Mouse (Mus musculus) embryonic stem cell, embryonic (primary cell): ENCODE measurements around the gene Vdac2.

Experiments used
- CTCF ChIA-PET, 4 experiments: fragments of 300-600 bp in 2 of 4; fragments of 350-600 bp in 2 of 4; sonication (Branson Sonifier 250); formaldehyde crosslinking; loops; one replicate each; lab custom pipeline; 2022; ENCODE audit warnings: inconsistent platforms in 2 of 4; lab: Charles Lee
- POLR2A ChIA-PET, 4 experiments: fragments of 300-600 bp in 2 of 4; fragments of 350-600 bp in 2 of 4; sonication (Branson Sonifier 250); formaldehyde crosslinking; loops; one replicate each; lab custom pipeline; 2022; ENCODE audit warnings: antibody characterized with exemption in 4 of 4, inconsistent platforms in 1 of 4; lab: Charles Lee

The Vdac2 gene

GRCm38 (mm10) chr14:21841819-21842592 lies 17.0 kb downstream of the Vdac2 start:
- CTCF ChIA-PET, result interaction anchor here in 2 of 4 experiments (0.7 kb wide), 3 partner anchors 12 to 241 kb away, joined by 3 read pairs; no protein-coding TSS in a partner anchor
- POLR2A ChIA-PET, result interaction anchor here in 3 of 4 experiments (0.6 to 19.8 kb wide), 9 partner anchors 6 to 263 kb away, joined by 3 to 359 read pairs (median 4); partner anchors contain the start of gene Comtd1 (in 1 of the 3)

- POLR2A ChIA-PET, result interaction anchor here in 3 of 4 experiments (1.0 to 19.8 kb wide), 5 partner anchors 6 to 26 kb away, joined by 4 to 359 read pairs (median 42); partner anchors contain the start of gene Comtd1 (in 1 of the 3)
- CTCF ChIA-PET, result no interaction called here
Observed at GRCm38 (mm10) chr14:21843263-21843662, 18.2 kb downstream of the Vdac2 start.

- POLR2A ChIA-PET, result interaction anchor here (0.6 to 19.8 kb wide), 42 partner anchors 9 to 794 kb away, joined by 3 to 359 read pairs (median 5); partner anchors contain the start of genes Adk (in 2 of the 4), Ap3m1 (in 2 of the 4), Dusp13 (in 2 of the 4) and Kat6b (in 1 of the 4)
- CTCF ChIA-PET, result interaction anchor here in 2 of 4 experiments (0.6 to 4.2 kb wide), 9 partner anchors 14 to 771 kb away, joined by 3 to 27 read pairs (median 3); no protein-coding TSS in a partner anchor
Observed at GRCm38 (mm10) chr14:21846827-21847380, 21.9 kb downstream of the Vdac2 start.

DNA sequence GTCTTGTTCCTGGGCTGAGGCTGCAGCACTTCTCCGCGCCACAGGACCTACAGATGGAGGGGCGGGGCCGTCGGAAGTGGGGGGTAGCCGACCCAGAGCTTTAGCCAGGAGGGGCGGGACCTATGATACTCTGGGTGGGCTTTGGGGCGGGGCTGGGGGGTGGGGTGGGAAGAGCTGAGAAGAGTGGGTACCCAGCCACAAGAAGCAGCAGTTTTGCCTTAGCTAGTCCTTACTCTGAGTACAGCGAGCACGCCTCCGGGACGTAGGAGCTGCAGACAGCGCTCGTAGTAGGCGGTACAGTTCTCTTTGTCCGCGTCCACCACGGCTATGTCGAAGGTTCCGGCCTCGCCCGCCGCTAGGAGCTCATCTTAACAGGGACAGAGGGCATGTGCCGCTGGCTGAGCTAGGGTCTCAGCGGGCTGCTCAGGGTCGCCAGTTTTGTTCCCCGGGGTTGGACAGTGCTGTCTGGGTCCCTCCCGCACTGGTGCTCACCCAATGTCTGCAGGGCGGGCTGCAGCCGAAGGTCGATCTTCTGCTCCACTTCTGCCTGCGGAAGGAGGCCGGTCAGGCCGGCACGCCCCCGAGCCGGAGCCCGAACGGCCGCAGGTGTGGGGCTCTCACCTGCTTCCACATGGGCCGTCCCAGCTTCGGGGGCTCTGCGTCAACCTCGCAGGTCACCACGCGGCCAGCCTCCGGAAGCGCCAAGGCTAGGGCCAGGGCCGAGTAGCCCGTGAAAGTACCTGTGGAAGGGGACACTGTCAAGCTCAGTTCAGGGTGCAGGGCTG lies 22.5 kb downstream of the Vdac2 start:
- CTCF ChIA-PET, result interaction anchor here (0.5 to 4.2 kb wide), 19 partner anchors 10 to 772 kb away, joined by 3 to 27 read pairs (median 3); no protein-coding TSS in a partner anchor
- POLR2A ChIA-PET, result interaction anchor here (0.6 to 19.8 kb wide), 62 partner anchors 7 to 1882 kb away, joined by 3 to 359 read pairs (median 4); partner anchors contain the start of genes Adk (in 3 of the 4), Ap3m1 (in 3 of the 4), Dusp13 (in 3 of the 4) and Kat6b (in 1 of the 4)

- POLR2A ChIA-PET, result interaction anchor here (0.6 to 19.8 kb wide), 55 partner anchors 7 to 1883 kb away, joined by 3 to 359 read pairs (median 4); partner anchors contain the start of genes Adk (in 3 of the 4), Ap3m1 (in 3 of the 4), Dusp13 (in 3 of the 4) and Kat6b (in 1 of the 4)
- CTCF ChIA-PET, result interaction anchor here (0.5 to 4.2 kb wide), 19 partner anchors 11 to 992 kb away, joined by 3 to 27 read pairs (median 4); no protein-coding TSS in a partner anchor
Observed at GRCm38 (mm10) chr14:21848166-21849154, 23.4 kb downstream of the Vdac2 start, which contains the start of gene Comtd1. TSS of gene Comtd1 (minus strand) at chr14:21848977.

GRCm38 (mm10) chr14:21849524-21850418 lies 24.7 kb downstream of the Vdac2 start:
- ChIA-PET POLR2A (interaction anchor here (0.6 to 19.8 kb wide), 9 partner anchors 13 to 379 kb away, joined by 3 to 359 read pairs (median 4); partner anchors contain the start of gene Kat6b (in 1 of the 4)), CTCF (interaction anchor here in 3 of 4 experiments (1.0 to 4.2 kb wide), 6 partner anchors 9 to 706 kb away, joined by 3 to 27 read pairs (median 5); no protein-coding TSS in a partner anchor)

DNA sequence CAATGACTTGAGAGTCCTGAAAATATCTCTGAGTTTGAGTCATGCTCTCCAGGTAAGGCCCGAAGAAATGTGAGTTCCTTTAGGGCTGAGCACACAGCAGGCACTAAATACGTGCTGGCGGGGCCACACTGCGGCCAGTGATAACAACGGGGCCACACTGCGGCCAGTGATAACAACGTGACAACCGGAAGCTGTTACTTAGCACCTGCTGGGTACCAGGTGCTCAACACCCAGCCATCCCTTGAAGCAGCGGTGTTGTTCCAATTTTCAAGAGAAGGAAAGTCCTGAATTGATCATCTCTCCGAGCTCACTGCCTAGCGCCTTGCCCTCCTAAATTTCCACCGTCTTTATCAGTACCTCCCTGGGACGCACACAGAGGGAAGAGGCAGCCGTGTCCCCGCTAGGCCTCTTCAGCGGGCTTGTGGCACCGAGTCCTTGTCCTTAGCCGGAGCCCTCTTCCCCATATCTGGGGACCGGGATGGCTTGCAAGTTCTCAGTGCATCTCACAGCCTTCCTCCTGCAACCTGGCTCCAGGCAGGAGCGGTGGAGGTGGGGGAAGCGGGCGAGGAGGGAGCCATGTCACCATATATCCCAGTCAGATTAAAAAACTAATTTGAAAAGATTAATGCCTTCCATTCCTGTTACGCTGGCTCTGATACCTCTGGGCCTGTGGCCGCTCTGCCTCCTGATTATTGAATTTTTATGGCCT lies 25.5 kb downstream of the Vdac2 start:
- ChIA-PET POLR2A (interaction anchor here (0.6 to 19.8 kb wide), 6 partner anchors 14 to 380 kb away, joined by 3 to 359 read pairs (median 4); no protein-coding TSS in a partner anchor), CTCF (interaction anchor here in 3 of 4 experiments (1.0 to 4.2 kb wide), 6 partner anchors 9 to 707 kb away, joined by 3 to 27 read pairs (median 5); no protein-coding TSS in a partner anchor)

DNA sequence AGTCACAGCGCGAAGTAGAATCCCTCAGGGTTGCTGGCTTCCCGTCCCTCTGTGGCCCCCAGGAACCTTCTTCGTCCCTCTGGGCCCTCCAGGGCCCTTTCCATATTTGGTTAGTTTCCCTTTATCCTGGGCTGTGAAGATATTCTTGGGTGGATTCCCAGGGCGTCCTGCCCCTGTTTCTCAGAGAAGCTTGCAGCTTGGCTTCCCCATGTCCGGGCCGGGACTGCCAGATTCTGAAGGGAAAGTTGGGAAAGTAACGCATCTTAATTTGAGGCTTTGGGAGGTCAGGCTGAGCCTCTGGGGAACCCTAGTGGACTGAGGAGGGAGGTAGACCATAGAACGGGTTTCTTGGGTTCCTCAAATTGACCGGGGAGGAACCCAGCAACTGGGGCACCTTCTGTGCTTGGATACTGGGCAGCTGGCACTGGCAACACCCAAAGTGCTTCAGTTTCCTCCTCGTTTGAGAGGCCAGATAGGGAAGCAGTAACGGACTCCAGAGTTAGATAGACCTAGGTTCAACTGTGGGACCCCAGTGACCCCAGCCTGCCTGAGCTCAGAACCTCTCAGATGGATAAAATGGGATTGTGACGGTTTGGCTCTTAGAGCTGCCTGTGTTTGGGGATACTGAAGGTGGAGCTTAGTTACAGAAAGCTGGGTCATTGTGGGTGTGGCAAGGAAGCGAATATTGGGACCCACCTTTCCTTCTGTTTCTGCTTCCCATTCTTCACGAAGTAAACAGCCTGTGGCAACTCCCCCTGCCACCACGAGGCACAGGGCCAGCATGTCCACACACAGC lies 27.2 kb downstream of the Vdac2 start:
- ChIA-PET CTCF (interaction anchor here in 1 of 4 experiments (2.8 kb wide), 1 partner anchor 40 kb away, joined by 13 read pairs; no protein-coding TSS in a partner anchor), POLR2A (interaction anchor here in 2 of 4 experiments (0.9 to 19.8 kb wide), 3 partner anchors 16 to 40 kb away, joined by 3 to 359 read pairs (median 3); no protein-coding TSS in a partner anchor)

- POLR2A ChIA-PET, result interaction anchor here in 1 of 4 experiments (1.2 to 19.8 kb wide), 3 partner anchors 17 to 39 kb away, joined by 3 to 359 read pairs (median 3); no protein-coding TSS in a partner anchor
- CTCF ChIA-PET, result interaction anchor here (0.6 to 2.8 kb wide), 19 partner anchors 13 to 998 kb away, joined by 3 to 16 read pairs (median 3); no protein-coding TSS in a partner anchor
Observed at GRCm38 (mm10) chr14:21853456-21854109, 28.5 kb downstream of the Vdac2 start.

DNA sequence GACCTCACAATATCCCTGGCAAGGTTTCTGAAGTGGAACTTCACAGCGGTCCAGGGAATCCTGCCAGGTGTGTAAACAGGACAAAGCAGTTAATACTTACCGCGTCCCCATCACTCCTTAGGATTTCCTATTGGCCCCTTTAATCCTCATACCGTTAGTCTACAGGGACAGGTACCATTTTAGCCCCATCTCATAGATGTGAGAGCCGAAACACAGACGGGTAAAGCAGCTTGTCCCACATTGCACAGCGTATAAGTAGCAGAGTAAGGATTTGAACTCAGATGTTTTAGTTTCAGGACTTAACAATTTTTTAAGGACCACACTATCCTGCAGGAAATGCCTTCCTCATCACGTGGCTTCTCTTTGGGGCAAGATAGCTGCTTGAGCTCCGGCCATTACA lies 29.2 kb downstream of the Vdac2 start:
- POLR2A ChIA-PET, result interaction anchor here in 3 of 4 experiments (0.5 to 19.8 kb wide), 5 partner anchors 14 to 373 kb away, joined by 3 to 359 read pairs (median 3); partner anchors contain the start of gene Kat6b (in 1 of the 3)
- CTCF ChIA-PET, result interaction anchor here in 3 of 4 experiments (0.6 to 2.8 kb wide), 13 partner anchors 13 to 997 kb away, joined by 3 to 16 read pairs (median 4); no protein-coding TSS in a partner anchor

DNA sequence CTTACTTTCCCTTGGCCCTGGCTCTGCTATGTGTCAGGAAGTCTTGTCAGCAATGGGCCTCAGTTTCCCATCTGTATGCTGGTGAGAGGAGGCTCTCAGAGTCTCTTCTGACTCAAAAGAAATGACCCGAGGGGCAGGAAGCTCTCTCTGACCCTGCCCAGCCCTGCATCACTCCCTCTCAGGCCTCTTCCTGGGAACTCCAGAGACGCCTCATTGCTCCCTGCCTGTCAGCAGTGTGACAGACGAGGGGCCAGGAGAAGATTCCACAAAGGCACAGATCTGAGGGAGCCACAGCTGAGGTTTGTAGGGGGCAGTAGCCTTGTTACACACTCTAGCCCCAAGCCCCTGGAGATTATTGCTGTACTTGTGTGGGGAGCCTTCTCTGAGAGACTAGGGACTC lies 30.9 kb downstream of the Vdac2 start:
- CTCF ChIA-PET, result interaction anchor here in 1 of 4 experiments (0.9 kb wide), 2 partner anchors 10 to 16 kb away, joined by 3 to 4 read pairs; no protein-coding TSS in a partner anchor
- POLR2A ChIA-PET, result interaction anchor here in 3 of 4 experiments (0.5 to 19.8 kb wide), 7 partner anchors 8 to 1304 kb away, joined by 3 to 359 read pairs (median 5); no protein-coding TSS in a partner anchor

- POLR2A ChIA-PET, result interaction anchor here (0.7 to 19.8 kb wide), 6 partner anchors 9 to 373 kb away, joined by 3 to 359 read pairs (median 4); no protein-coding TSS in a partner anchor
Observed at GRCm38 (mm10) chr14:21856886-21857285, 31.8 kb downstream of the Vdac2 start.

DNA sequence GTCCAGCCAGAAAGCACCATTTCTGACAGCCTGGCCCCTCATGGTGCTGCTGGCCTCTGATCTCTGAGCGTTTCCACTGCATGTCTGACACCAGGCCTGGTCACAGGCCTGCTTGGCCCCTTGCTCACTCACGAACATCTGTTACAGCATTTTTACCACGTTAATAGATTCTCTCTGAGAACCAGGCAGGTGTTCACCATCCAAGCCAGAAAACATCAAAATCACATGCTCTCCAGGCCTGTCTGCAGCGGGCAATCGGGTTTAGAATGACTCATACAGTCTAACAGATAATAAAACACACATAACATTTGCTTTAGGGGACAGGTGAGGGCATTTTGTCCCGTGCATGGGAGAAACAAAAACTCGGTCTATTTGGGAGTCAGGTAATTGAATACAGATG lies 41.3 kb downstream of the Vdac2 start:
- POLR2A ChIA-PET, result no interaction called here
- CTCF ChIA-PET, result interaction anchor here in 1 of 4 experiments (0.7 kb wide), 1 partner anchor 10 kb away, joined by 3 read pairs; no protein-coding TSS in a partner anchor

More at GRCm38 (mm10) chr14:21856886-21857285, 31.8 kb downstream of the Vdac2 start:
- CTCF ChIA-PET, result interaction anchor here in 2 of 4 experiments (0.6 to 0.9 kb wide), 2 partner anchors 15 to 35 kb away, joined by 3 to 4 read pairs; no protein-coding TSS in a partner anchor
